Mouse (Mus musculus) testis, adult 2 months (tissue): Measurements from ENCODE around the gene Krtap4-7. TPM values are rescaled to one million over a fixed set of nuclear protein-coding genes. Genes with fewer than 3 reads are reported as not detected.
A peak's percentile ranks its signal among the peaks of the same experiment; 100 is the strongest.
"Not testable (repeated sequence)": the region's sequence is repeated elsewhere in the genome, so short reads cannot be mapped to it uniquely, and the experiment has no call there.

Source experiments
- H3K27ac ChIP-seq: fragments of 200-500 bp; 2 replicates; pipeline ENCODE4 v1.5.1; 2012; ENCODE audit warnings: low read depth, low read length; ENCODE audit not compliant: control insufficient read depth, insufficient read depth
- H3K27me3 ChIP-seq: fragments of 200-500 bp; 2 replicates; pipeline ENCODE4 v1.6.1; 2012; ENCODE audit warnings: mild to moderate bottlenecking, low read length, moderate library complexity; ENCODE audit not compliant: control insufficient read depth, insufficient read depth
- H3K36me3 ChIP-seq: fragments of 200-500 bp; 2 replicates; pipeline ENCODE4 v1.6.1; 2012; ENCODE audit warnings: mild to moderate bottlenecking, low read length; ENCODE audit not compliant: control insufficient read depth, insufficient read depth
- H3K4me1 ChIP-seq: fragments of 200-500 bp; 2 replicates; pipeline ENCODE4 v1.6.1; 2012; ENCODE audit warnings: low read length; ENCODE audit not compliant: control insufficient read depth, insufficient read depth
- H3K4me3 ChIP-seq: fragments of 200-500 bp; 2 replicates; pipeline ENCODE4 v1.5.1; 2012; ENCODE audit warnings: low read depth, mild to moderate bottlenecking, low read length, moderate library complexity, mixed read lengths; ENCODE audit not compliant: control insufficient read depth
- CTCF ChIP-seq: fragments of 200-500 bp; IDR thresholded peaks from 2 replicates; pipeline ENCODE4 v1.5.1; 2012; ENCODE audit warnings: low read depth, mild to moderate bottlenecking, inconsistent platforms, low read length, moderate library complexity; ENCODE audit not compliant: control insufficient read depth, insufficient read depth, insufficient replicate concordance
- POLR2A ChIP-seq: fragments of 200-500 bp; IDR thresholded peaks from 2 replicates; pipeline ENCODE4 v1.6.1; 2012; ENCODE audit warnings: low read depth, mild to moderate bottlenecking, inconsistent platforms, low read length, moderate library complexity; ENCODE audit not compliant: control insufficient read depth
- polyA plus RNA-seq: library from polyadenylated mRNA; depleted of rRNA; stranded (reverse); fragments of >200 nt; gene quantifications from 2 replicates; pipeline ENCODE4 v1.2.3, GENCODE M21; 2012; rRNA removed

Gene Krtap4-7
- polyA plus RNA-seq, 1 experiment: not detected

DNA sequence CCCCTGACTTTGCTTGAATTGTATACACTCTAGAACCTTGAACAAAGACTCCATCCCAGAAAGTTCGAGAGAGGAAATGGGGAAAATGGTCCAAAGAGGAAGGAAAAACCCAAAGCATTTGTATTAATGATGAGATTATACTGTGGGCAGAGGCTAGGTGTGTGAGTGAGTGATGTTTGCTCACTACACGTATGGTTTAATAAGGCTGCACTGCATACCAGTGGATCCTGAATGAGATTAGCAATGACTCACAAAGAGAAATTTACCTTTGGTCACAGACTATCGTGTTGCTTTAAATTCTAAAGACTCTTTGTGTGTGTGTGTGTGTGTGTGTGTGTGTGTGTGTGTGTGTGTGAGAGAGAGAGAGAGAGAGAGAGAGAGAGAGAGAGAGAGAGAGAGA is 13.0 kb downstream of the Krtap4-7 start:
- Histone ChIP-seq H3K4me1 (no peaks in the 10 kb centered on the region), H3K27me3 (no peaks in the 10 kb centered on the region), H3K4me3 (no peak overlapping the region), H3K36me3 (no peaks in the 10 kb centered on the region), H3K27ac (no peak overlapping the region)
- no peak for TF ChIP-seq CTCF
- no peak for TF ChIP-seq POLR2A

GRCm38 (mm10) chr11:99628138-99628537 is 15.8 kb downstream of the Krtap4-7 start, which contains the start of gene Krtap4-1:
Gene Krtap4-1, minus strand, starts transcription at chr11:99628238.
- Histone ChIP-seq H3K4me3 (no peak within 1 kb of the TSS), H3K4me1 (no peaks in the 10 kb centered on the region), H3K27me3 (no peaks in the 10 kb centered on the region), H3K36me3 (no peaks in the 10 kb centered on the region), H3K27ac (no peak within 1 kb of the TSS)
- TF ChIP-seq CTCF: no peak
- TF ChIP-seq POLR2A: no peak

DNA sequence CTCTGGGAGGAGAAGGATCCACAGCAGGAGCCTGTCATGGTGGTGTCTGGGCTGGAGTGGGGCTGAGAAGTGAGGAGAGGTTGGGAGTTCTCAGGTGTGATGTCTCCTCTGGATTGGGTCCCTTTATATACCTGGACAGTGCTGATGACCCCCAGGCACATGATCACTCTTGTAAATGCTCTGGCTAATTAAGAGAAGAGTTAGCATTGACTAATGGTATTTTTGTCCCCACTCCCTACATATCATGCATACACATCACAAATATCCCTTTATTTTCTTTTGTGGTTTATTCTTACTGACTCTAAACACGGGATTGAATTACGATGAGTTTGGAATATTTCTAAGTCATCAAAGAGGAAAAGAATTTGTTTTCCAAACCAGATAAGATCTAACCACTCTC is 23.6 kb downstream of the Krtap4-7 start, which contains the start of gene Gm11562:
TSS of gene Gm11562 (minus strand) at position 101 of the 400 bp plus-strand sequence.
- H3K4me3 ChIP-seq: no peak within 1 kb of the TSS
- H3K36me3 ChIP-seq: no peaks in the 10 kb centered on the region
- no peaks in the 10 kb centered on the region for H3K4me1 ChIP-seq
- TF ChIP-seq POLR2A: no peak
- no peak within 1 kb of the TSS for H3K27ac ChIP-seq
- H3K27me3 ChIP-seq: no peaks in the 10 kb centered on the region

- no peak within 1 kb of the TSS for H3K4me3 ChIP-seq
Measured at GRCm38 (mm10) chr11:99614796-99615363, 29.0 kb downstream of the Krtap4-7 start, which contains the start of gene Krtap2-4. Gene Krtap2-4, minus strand, starts transcription at chr11:99614846.

DNA sequence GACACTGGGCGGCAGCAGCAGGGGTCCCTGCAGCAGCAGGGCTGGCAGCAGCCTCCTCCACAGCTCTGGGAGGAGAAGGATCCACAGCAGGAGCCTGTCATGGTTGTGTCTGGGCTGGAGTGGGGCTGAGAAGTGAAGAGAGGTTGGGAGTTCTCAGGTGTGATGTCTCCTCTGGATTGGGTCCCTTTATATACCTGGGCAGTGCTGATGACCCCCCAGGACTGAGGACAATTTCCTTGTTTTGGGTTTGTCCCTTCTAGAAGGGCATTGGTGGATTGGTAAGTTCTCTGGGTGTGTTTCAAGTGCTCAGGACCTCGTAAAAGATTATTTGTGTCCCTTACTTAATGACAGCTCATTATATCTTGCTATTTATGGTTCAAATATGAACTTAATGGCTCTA is 33.8 kb downstream of the Krtap4-7 start, which contains the start of gene Gm11937:
TSS of gene Gm11937 (minus strand) at position 101 of the 400 bp plus-strand sequence.
- H3K27ac ChIP-seq, H3K27me3 ChIP-seq, H3K36me3 ChIP-seq, H3K4me1 ChIP-seq, H3K4me3 ChIP-seq: not testable (repeated sequence)

More at GRCm38 (mm10) chr11:99614796-99615363, 29.0 kb downstream of the Krtap4-7 start, which contains the start of gene Krtap2-4:
- Histone ChIP-seq H3K4me1 (no peaks in the 10 kb centered on the region), H3K27me3 (no peaks in the 10 kb centered on the region), H3K27ac (no peak within 1 kb of the TSS), H3K36me3 (no peaks in the 10 kb centered on the region)
- TF ChIP-seq CTCF (no peak), POLR2A (no peak)

GRCm38 (mm10) chr11:99609126-99609525 is 34.8 kb downstream of the Krtap4-7 start:
- no peak for TF ChIP-seq POLR2A
- TF ChIP-seq CTCF: no peak
- no peaks in the 10 kb centered on the region for H3K27me3 ChIP-seq
- H3K4me1 ChIP-seq: no peaks in the 10 kb centered on the region
- no peak overlapping the region for H3K27ac ChIP-seq
- no peaks in the 10 kb centered on the region for H3K36me3 ChIP-seq
- no peak overlapping the region for H3K4me3 ChIP-seq

DNA sequence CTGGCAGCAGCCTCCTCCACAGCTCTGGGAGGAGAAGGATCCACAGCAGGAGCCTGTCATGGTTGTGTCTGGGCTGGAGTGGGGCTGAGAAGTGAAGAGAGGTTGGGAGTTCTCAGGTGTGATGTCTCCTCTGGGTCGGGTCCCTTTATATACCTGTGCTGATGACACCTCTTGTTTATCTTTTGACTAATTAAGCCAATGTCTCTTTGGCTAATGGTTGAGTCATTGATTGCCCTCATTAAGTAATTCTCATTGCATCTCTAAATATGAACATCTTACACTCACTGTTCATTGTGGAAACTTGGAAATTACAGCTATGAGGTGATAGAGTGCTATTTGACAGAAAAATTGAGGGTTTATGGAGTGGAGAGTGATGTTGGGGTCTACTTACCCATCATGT is 40.7 kb downstream of the Krtap4-7 start, which contains the start of gene Gm11938:
TSS of gene Gm11938 (minus strand) at position 101 of the 400 bp plus-strand sequence.
- H3K27me3 ChIP-seq, H3K27ac ChIP-seq, H3K4me1 ChIP-seq, H3K4me3 ChIP-seq, H3K36me3 ChIP-seq: not testable (repeated sequence)

GRCm38 (mm10) chr11:99597742-99598141 is 46.1 kb downstream of the Krtap4-7 start, which contains the start of gene Krtap9-3:
Gene Krtap9-3, minus strand, starts transcription at chr11:99598105.
- not testable (repeated sequence) for H3K4me1 ChIP-seq, H3K36me3 ChIP-seq, H3K27ac ChIP-seq, H3K27me3 ChIP-seq
- peak within 1 kb of the TSS; percentile 18 for H3K4me3 ChIP-seq

Other genes with a start within 250 kb of the Krtap4-7 start
- 0.07 TPM in 1 of 2 replicates, not detected in the other for gene Krt12, start 221.8 kb downstream of the Krtap4-7 start, polyA plus RNA-seq
- 0.06 and 0.14 TPM in 2 replicates for gene Krt20, start 205.9 kb downstream of the Krtap4-7 start, polyA plus RNA-seq
- 0.24 and 0.53 TPM in 2 replicates for gene Krt23, start 151.0 kb downstream of the Krtap4-7 start, polyA plus RNA-seq
- 0.22 and 0.26 TPM in 2 replicates for gene Krt39, start 122.8 kb downstream of the Krtap4-7 start, polyA plus RNA-seq
- gene Krt40, start 100.9 kb downstream of the Krtap4-7 start, polyA plus RNA-seq: not detected in 2 replicates
- not detected in 2 replicates for gene Krtap3-3, start 93.2 kb downstream of the Krtap4-7 start, polyA plus RNA-seq
- gene Krtap3-2, start 87.2 kb downstream of the Krtap4-7 start, polyA plus RNA-seq: not detected in 2 replicates
- gene Gm11939, start 84.6 kb downstream of the Krtap4-7 start, polyA plus RNA-seq: not detected in 2 replicates
- gene Krtap3-1, start 77.5 kb downstream of the Krtap4-7 start, polyA plus RNA-seq: 0.48 TPM in 1 of 2 replicates, not detected in the other
- gene Krtap1-5, start 63.1 kb downstream of the Krtap4-7 start, polyA plus RNA-seq: not detected in 2 replicates
- not detected in 2 replicates for gene Krtap1-4, start 60.4 kb downstream of the Krtap4-7 start, polyA plus RNA-seq
- gene Krtap1-3, start 52.8 kb downstream of the Krtap4-7 start, polyA plus RNA-seq: 0.12 TPM in 1 of 2 replicates, not detected in the other
- not detected in 2 replicates for gene Krtap9-3, start 46.0 kb downstream of the Krtap4-7 start, polyA plus RNA-seq
- gene Gm11938, start 40.8 kb downstream of the Krtap4-7 start, polyA plus RNA-seq: not detected in 2 replicates
- not detected in 2 replicates for gene Gm11937, start 33.9 kb downstream of the Krtap4-7 start, polyA plus RNA-seq
- gene Krtap2-4, start 29.2 kb downstream of the Krtap4-7 start, polyA plus RNA-seq: 0.13 and 0.26 TPM in 2 replicates
- gene Gm11562, start 23.7 kb downstream of the Krtap4-7 start, polyA plus RNA-seq: not detected in 2 replicates
- gene Krtap4-1, start 15.9 kb downstream of the Krtap4-7 start, polyA plus RNA-seq: not detected in 2 replicates
- gene Krtap4-2, start 9.0 kb downstream of the Krtap4-7 start, polyA plus RNA-seq: not detected in 2 replicates
- gene Gm11555, start 6.1 kb upstream of the Krtap4-7 start, polyA plus RNA-seq: not detected in 2 replicates
- gene Gm11563, start 14.9 kb upstream of the Krtap4-7 start, polyA plus RNA-seq: not detected in 2 replicates
- 0.15 TPM in 1 of 2 replicates, not detected in the other for gene Krtap4-6, start 21.9 kb upstream of the Krtap4-7 start, polyA plus RNA-seq
- not detected in 2 replicates for gene Gm14190, start 46.7 kb upstream of the Krtap4-7 start, polyA plus RNA-seq
- not detected in 2 replicates for gene Gm14180, start 90.2 kb upstream of the Krtap4-7 start, polyA plus RNA-seq
- gene Gm11595, start 128.8 kb upstream of the Krtap4-7 start, polyA plus RNA-seq: not detected in 2 replicates
- not detected in 2 replicates for gene Krtap4-8, start 136.6 kb upstream of the Krtap4-7 start, polyA plus RNA-seq
- gene Krtap4-9, start 141.1 kb upstream of the Krtap4-7 start, polyA plus RNA-seq: not detected in 2 replicates
- gene Gm11596, start 149.4 kb upstream of the Krtap4-7 start, polyA plus RNA-seq: not detected in 2 replicates
- not detected in 2 replicates for gene Gm11569, start 154.8 kb upstream of the Krtap4-7 start, polyA plus RNA-seq
- gene Gm11554, start 160.4 kb upstream of the Krtap4-7 start, polyA plus RNA-seq: not detected in 2 replicates
- 0.14 and 0.28 TPM in 2 replicates for gene Krtap4-13, start 165.8 kb upstream of the Krtap4-7 start, polyA plus RNA-seq
- 0.22 and 0.34 TPM in 2 replicates for gene Gm11564, start 171.6 kb upstream of the Krtap4-7 start, polyA plus RNA-seq
- gene 2300003K06Rik, start 194.0 kb upstream of the Krtap4-7 start, polyA plus RNA-seq: not detected in 2 replicates
- not detected in 2 replicates for gene Krtap4-16, start 207.5 kb upstream of the Krtap4-7 start, polyA plus RNA-seq
- gene Gm11568, start 213.8 kb upstream of the Krtap4-7 start, polyA plus RNA-seq: not detected in 2 replicates
- gene Gm11559, start 220.4 kb upstream of the Krtap4-7 start, polyA plus RNA-seq: not detected in 2 replicates
- not detected in 2 replicates for gene Krtap9-1, start 229.3 kb upstream of the Krtap4-7 start, polyA plus RNA-seq
- not detected in 2 replicates for gene Gm11567, start 235.1 kb upstream of the Krtap4-7 start, polyA plus RNA-seq